Mouse (Mus musculus) kidney, postnatal 36 days (tissue): ENCODE measurements at regions not wholly inside any gene's neighbourhood (a gene's known extent, or its start where the extent isn't known, plus 50 kb on each side); places are given as distances from the start of the nearest gene placed in this dataset.
A peak's percentile ranks its signal among the peaks of the same experiment; 100 is the strongest.

Source experiments
- DNase-seq, 2 experiments: peaks; one replicate each; pipeline ENCODE4 v3.0.0; 2021 to 2022; ENCODE audit warnings: mixed read lengths in 2 of 2

GRCm38 (mm10) chr13:83035962-83036361, 467.9 kb upstream of the Mef2c start:
- no peak for DNase-seq

DNA sequence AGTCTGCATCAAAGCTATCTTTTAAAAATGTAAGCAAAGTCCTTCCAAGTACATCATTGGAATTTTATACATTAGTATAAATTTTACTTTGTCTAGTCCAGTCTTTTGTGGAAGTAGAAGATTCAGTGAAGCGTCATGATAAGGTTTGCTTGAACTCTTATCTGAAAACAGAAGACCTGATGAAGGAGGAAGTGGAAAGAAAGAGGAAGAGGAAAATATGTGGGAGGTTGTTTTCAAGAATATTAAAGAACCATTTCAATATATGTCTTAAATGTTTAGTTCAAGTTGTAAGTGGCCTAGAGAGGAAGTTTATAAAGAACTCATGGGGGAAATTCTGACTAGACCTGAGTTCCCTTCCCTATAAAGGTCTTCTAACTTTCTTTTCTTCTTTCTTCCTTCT, 462.3 kb upstream of the Mef2c start:
- no peak for DNase-seq

DNA sequence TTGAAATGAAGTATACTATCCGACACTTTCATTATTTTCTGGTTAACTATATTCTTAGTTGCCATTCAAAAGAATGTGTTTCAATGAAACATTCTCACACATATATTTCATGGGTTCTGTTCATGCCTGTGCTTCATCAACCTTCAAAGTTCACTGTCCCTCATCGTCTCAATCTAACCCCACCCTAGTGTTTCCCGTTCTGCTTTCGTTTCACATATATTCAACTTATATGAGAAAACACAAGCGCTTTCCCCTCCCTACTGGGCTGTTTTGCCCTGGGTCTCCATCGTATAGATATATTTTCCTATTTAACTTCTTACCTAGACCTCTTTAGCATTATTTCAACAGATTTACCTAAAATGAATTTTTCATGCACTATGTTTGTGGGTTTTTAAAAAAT, 458.3 kb upstream of the Mef2c start:
- no peak for DNase-seq

GRCm38 (mm10) chr13:83045970-83046369, 457.9 kb upstream of the Mef2c start:
- DNase-seq, result no peak

GRCm38 (mm10) chr13:83046571-83047123, 457.2 kb upstream of the Mef2c start:
- DNase-seq, result no peak

DNA sequence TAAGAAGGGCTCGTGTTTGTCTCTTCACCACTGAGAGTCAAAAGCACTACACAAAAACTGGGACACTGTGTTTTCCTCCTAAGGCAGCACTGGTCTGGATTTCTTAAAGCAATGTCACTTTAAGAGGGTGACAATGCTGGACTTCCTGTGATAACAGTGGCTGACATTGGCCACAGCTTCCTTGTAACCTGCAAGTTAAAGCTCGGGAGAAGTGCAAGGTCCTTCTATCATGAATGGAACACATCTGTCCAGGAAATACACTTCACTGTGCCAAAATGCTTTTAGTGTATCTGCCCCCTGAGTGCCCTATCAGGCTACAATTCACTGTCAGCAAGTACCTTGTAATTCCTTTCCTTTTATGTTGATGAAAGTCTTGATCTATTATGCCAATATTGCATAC, 448.0 kb upstream of the Mef2c start:
- DNase-seq, result no peak

- DNase-seq, result no peak
These were observed 447.4 kb upstream of the Mef2c start for GRCm38 (mm10) chr13:83056415-83056814.

DNA sequence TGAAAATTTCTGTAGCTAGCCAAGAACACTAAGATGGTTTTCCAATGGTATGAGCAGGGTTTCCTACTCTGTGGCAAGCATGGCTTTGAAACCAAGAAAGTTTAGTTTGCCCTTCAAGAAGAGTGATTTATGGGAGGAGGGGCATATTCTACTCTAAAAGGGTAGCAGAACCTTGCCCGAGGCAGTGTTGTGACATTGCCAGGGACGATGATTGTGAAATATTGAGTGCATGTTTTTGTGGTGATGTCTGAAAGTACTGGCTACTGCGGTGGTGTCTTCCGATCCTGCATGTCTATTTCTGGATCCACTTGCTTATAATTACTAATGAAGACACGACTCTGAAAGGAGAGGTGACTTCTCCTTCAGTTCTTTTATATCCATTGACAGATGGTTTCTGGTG, 439.1 kb upstream of the Mef2c start:
- DNase-seq, result peak; percentile 13 to 14

GRCm38 (mm10) chr13:83065201-83065600, 438.6 kb upstream of the Mef2c start:
- DNase-seq, result no peak

DNA sequence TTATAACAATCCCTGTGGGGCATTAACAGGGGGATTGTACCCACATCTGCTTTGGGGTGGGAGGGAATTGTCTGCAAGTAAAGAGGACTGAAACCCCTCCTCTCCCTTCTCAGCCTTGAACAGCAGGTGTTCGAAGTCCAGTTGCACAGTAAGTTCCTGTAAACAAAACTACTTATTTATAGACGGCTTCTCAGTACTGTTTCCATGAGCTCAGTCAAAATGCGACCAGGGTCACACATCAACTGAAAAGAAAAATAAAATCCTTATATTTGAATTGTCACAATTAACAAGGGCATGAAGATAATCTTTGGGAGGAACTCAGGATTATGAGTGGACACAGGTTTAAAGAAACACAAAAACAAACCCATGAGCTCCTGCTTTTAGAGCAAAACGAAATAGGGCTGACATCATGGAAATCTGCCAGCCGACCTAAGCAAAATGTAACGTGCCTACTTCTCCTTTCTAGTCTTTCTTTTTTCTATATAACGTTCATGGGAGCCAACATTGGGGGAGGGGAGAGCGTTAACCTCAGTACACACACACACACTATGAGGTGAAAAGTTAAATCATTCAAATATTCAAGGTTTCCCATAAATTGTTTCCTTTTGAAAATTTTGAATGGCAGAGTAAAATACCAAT, 437.6 kb upstream of the Mef2c start:
- DNase-seq, result peak in 1 of 2 experiments; percentile 4

- no peak for DNase-seq
These were observed 436.3 kb upstream of the Mef2c start for GRCm38 (mm10) chr13:83067496-83067895.

DNA sequence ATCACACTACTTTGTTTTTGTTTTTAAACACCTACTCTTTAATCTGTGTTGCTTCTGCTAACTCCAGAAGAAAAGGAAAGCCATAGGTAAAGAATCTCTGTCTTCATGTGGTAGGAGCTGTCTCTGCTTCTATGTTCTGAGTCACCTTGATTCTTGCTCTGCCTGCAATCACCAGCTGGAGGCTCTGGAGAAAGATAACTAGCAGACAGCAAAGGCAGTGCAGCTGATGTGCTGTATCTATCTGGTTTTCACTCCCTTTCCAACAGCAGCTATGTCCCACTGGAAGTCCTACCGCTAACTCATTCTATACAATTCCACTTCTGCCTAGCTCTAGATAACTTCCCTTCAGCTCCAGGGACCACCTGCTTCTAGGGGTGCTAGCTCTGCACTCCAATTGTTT, 435.2 kb upstream of the Mef2c start:
- DNase-seq, result no peak

DNA sequence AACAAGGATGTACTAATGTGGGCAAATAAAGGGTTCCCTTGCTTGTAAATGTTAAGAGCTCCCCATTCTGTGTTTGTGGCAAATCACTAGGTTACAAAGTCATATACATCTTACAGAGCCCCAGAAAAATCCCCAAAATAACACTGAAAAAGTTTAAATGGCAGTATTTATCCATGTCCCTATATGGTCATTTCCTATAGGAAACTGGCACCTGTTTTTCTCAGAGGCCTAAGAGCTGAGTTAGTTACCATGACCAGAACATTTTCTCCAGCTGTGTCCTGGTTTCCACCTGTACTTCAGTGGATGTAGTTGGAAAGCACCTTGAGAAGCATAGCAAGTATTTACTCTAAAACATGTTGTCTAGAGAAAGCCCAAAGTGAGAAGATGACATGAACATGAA, 434.5 kb upstream of the Mef2c start:
- no peak for DNase-seq

DNA sequence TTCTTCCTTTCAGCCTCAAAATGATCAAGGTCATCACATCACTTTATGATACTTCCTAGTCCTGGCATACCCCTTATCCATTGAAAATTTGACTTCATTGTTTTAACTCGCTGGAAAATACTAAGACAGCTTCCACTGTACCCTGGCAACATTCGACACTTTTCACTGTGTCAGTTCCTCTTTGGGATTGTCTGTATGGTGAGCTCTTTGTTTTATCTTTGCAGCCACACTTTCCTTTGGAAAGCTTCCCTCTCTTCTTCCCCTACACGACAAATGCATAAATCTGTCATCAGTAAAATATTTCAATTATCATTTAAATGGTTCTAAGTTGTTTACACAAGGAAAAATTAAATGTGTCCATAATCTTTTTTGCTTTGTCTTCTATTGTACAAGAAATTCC, 431.8 kb upstream of the Mef2c start:
- DNase-seq, result no peak

- no peak for DNase-seq
These were observed 429.4 kb upstream of the Mef2c start for GRCm38 (mm10) chr13:83074219-83074965.

- peak in 1 of 2 experiments; percentile 3 for DNase-seq
These were observed 428.4 kb upstream of the Mef2c start for GRCm38 (mm10) chr13:83075320-83075877.

DNA sequence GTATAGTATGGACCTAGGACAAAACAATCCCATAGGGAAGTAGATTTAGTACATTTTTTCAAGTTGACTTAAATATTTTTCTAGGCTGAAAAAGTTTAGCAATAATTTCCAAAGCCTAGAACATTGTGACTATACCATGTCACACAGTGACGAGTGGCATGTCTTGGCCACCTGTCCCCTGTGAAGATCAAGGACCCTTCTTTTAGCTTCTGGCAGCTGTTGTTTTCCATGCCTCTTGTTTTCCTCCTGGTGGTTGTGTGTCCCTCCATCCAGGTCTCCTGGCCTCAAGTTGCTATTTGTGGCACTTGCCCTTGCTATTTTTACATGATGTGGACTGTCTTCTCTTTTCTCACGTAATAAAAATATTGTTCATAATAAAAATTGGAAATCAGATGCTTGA, 427.2 kb upstream of the Mef2c start:
- DNase-seq, result no peak

DNA sequence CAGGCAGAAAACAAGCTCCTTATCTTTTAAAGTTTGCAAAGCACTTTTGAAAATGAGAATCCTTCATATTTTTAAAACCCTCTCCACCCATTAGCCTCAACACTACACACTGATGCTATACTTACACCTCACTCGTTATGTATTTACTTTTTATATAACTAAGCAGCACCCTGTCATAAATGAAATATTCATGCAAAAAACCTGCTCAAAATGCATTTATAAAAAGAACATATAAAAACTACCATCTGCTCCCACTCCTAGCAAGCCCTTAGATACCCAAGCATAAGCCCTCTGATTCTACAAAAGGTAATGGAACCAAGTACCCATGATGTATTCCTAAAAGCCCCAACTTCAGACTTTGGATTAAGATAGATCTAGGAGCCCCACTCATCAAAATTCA, 426.7 kb upstream of the Mef2c start:
- no peak for DNase-seq

GRCm38 (mm10) chr13:83079291-83079690, 424.5 kb upstream of the Mef2c start:
- no peak for DNase-seq

DNA sequence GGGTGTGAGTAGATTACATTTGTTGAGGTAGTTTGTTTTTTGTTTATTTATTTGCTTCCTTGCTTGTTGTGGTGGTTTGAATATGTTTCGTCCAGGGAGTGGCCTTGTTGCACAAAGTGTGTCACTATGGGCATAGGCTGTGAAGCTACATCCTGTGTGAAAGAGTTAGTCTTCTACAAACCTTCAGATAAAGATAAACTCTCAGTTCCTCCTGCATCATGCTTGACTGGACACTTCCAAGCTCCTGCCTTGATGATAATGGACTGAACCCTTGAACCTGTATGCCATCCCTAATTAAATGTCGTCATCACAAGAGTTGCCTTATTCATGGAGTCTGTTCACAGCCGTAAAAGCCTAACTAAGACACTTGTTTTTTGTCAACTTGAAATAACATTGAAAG, 418.9 kb upstream of the Mef2c start:
- no peak for DNase-seq

DNA sequence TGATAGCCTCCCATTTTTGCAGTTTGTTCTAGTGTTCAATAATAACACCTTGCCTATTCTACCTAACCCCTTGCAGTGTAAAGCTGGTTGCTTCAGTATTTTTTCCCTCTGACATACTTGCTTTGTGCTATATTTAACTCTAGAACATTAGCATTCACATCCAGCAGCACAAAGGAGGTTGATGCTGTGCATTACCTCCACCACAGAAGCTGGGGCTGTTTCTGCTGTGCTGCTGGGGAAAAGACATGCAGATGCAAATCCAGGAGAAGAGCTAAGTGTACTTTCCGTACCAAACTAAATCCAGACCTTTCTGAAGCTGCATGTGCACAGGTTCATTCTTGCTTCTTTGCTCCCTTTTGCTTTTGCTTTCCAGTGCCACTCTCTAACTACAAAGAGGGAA, 403.9 kb upstream of the Mef2c start:
- DNase-seq, result no peak

DNA sequence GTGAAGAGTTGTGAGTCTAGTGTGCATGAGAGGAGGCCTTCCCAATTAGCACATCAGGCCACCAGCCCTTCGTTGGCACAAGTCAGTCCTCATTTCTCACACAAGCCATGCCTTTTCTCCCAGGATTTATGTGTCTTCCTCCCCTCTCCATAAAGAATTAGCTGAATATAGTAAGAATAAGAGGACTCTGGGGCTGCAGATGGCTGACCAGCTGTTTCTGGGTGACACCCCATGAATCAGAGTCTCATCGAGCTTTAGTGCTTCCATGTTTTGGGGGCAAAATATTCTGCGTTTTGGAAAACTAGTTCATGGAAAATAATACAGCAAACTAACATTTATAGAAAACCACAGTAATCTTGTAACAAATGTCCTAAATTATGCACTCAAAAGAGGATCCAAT, 393.2 kb upstream of the Mef2c start:
- DNase-seq, result no peak

DNA sequence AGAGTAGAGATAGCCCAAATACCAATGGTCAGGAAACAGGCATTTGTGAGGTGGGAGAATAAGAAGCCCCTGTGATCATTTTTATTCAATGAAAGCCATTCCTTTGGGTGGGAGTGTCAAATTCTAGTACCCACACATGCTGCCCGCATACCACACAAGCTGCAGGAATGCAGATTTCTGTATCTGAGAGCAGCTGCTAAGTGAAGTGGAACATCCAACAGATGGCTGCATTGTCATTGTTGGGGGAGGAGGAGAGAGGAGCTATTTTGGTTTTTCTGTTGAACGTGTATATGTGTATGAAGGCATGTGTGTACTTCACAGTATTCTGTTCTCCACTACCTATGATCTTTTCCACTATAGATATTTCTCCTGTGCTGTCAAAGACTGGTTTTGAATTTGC, 392.3 kb upstream of the Mef2c start:
- no peak for DNase-seq

- no peak for DNase-seq
These were observed 391.5 kb upstream of the Mef2c start for GRCm38 (mm10) chr13:83112323-83112722.
